Mouse (Mus musculus): ENCODE measurements at regions not wholly inside any gene's neighbourhood (a gene's known extent, or its start where the extent isn't known, plus 50 kb on each side); places are given as distances from the start of the nearest gene placed in this dataset.

- Histone ChIP-seq H3K4me1 (ENCODE audit: control insufficient read depth, insufficient read depth, low read length) (no peaks in the 10 kb centered on the region), H3K27me3 (ENCODE audit: control insufficient read depth, insufficient read depth, low read length, poor library complexity, severe bottlenecking) (no peaks in the 10 kb centered on the region; the same call in 1 of the 2 replicates), H3K4me3 (ENCODE audit: low read depth, low read length) (no peak overlapping the region), H3K9me3 (replicated peaks; ENCODE audit: control insufficient read depth, insufficient read depth, low read length, poor library complexity, severe bottlenecking) (peaks cover 5% of the 10 kb centered on the region; the same call in 1 of the 2 replicates), H3K27ac (ENCODE audit: insufficient read depth, low read length) (no peak overlapping the region), H3K9ac (ENCODE audit: low read depth, poor library complexity, severe bottlenecking) (no peak overlapping the region), H3K36me3 (ENCODE audit: control insufficient read depth, insufficient read depth, low read length, poor library complexity, severe bottlenecking) (no peaks in the 10 kb centered on the region)
- TF ChIP-seq EP300 (IDR thresholded peaks at IDR 0.05; ENCODE audit: insufficient read depth, low read depth, low read length) (no peak), POLR2A (IDR thresholded peaks at IDR 0.05; ENCODE audit: insufficient read depth, low read length) (no peak), CTCF (IDR thresholded peaks at IDR 0.05; ENCODE audit: low read depth, low read length) (no peak)
These were observed 103.7 kb upstream of the Onecut1 start for GRCm38 (mm10) chr9:74758025-74758424.

- Histone ChIP-seq H3K36me3 (ENCODE audit: control insufficient read depth, insufficient read depth, low read length, poor library complexity, severe bottlenecking) (no peaks in the 10 kb centered on the region), H3K27me3 (ENCODE audit: control insufficient read depth, insufficient read depth, low read length, poor library complexity, severe bottlenecking) (no peaks in the 10 kb centered on the region; the same call in 1 of the 2 replicates), H3K4me1 (ENCODE audit: control insufficient read depth, insufficient read depth, low read length) (no peaks in the 10 kb centered on the region), H3K27ac (ENCODE audit: insufficient read depth, low read length) (no peak overlapping the region), H3K9me3 (replicated peaks; ENCODE audit: control insufficient read depth, insufficient read depth, low read length, poor library complexity, severe bottlenecking) (peaks cover 5% of the 10 kb centered on the region; the same call in 1 of the 2 replicates), H3K9ac (ENCODE audit: low read depth, poor library complexity, severe bottlenecking) (no peak overlapping the region), H3K4me3 (ENCODE audit: low read depth, low read length) (no peak overlapping the region)
- TF ChIP-seq EP300 (IDR thresholded peaks at IDR 0.05; ENCODE audit: insufficient read depth, low read depth, low read length) = no peak
- no peak for TF ChIP-seq CTCF (IDR thresholded peaks at IDR 0.05; ENCODE audit: low read depth, low read length)
These were observed 102.8 kb upstream of the Onecut1 start for GRCm38 (mm10) chr9:74758876-74759275.

DNA sequence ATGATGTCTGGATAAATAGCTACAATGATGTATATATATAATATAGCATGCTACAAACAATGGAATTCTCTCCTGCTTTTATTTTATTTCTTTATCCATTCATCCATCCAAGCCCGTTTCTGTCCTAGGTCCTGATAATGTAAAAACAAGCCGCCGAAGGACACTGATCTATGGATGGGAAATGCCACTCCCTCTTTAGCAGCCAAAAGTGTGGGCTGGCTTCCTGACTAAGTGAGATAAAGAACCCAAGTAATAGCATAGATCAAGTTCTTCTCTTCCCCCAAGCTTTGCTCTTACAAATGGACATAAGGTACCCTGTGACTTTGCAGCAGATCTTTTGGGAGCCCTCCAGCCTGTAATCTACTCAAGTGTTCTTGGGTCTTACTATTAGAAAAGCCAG, 81.3 kb upstream of the Onecut1 start:
- H3K4me3 ChIP-seq (ENCODE audit: low read depth, low read length) = no peak overlapping the region
- no peaks in the 10 kb centered on the region; the same call in 1 of the 2 replicates for H3K36me3 ChIP-seq (ENCODE audit: control insufficient read depth, insufficient read depth, low read length, poor library complexity, severe bottlenecking)
- H3K27ac ChIP-seq (ENCODE audit: insufficient read depth, low read length) = no peak overlapping the region
- no peaks in the 10 kb centered on the region for H3K9me3 ChIP-seq (replicated peaks; ENCODE audit: control insufficient read depth, insufficient read depth, low read length, poor library complexity, severe bottlenecking)
- no peaks in the 10 kb centered on the region for H3K4me1 ChIP-seq (ENCODE audit: control insufficient read depth, insufficient read depth, low read length)
- TF ChIP-seq CTCF (IDR thresholded peaks at IDR 0.05; ENCODE audit: low read depth, low read length) (no peak), EP300 (IDR thresholded peaks at IDR 0.05; ENCODE audit: insufficient read depth, low read depth, low read length) (no peak), POLR2A (IDR thresholded peaks at IDR 0.05; ENCODE audit: insufficient read depth, low read length) (no peak)
- H3K27me3 ChIP-seq (ENCODE audit: control insufficient read depth, insufficient read depth, low read length, poor library complexity, severe bottlenecking) = no peaks in the 10 kb centered on the region
- H3K9ac ChIP-seq (ENCODE audit: low read depth, poor library complexity, severe bottlenecking) = no peak overlapping the region

GRCm38 (mm10) chr9:74793394-74793793, 68.3 kb upstream of the Onecut1 start:
- Histone ChIP-seq H3K9ac (ENCODE audit: low read depth, poor library complexity, severe bottlenecking) (no peak overlapping the region), H3K4me3 (ENCODE audit: low read depth, low read length) (no peak overlapping the region), H3K4me1 (ENCODE audit: control insufficient read depth, insufficient read depth, low read length) (no peaks in the 10 kb centered on the region), H3K27ac (ENCODE audit: insufficient read depth, low read length) (no peak overlapping the region), H3K27me3 (ENCODE audit: control insufficient read depth, insufficient read depth, low read length, poor library complexity, severe bottlenecking) (no peaks in the 10 kb centered on the region; the same call in 1 of the 2 replicates), H3K36me3 (ENCODE audit: control insufficient read depth, insufficient read depth, low read length, poor library complexity, severe bottlenecking) (no peaks in the 10 kb centered on the region), H3K9me3 (replicated peaks; ENCODE audit: control insufficient read depth, insufficient read depth, low read length, poor library complexity, severe bottlenecking) (no peaks in the 10 kb centered on the region)
- TF ChIP-seq CTCF (IDR thresholded peaks at IDR 0.05; ENCODE audit: low read depth, low read length) (no peak), POLR2A (IDR thresholded peaks at IDR 0.05; ENCODE audit: insufficient read depth, low read length) (no peak), EP300 (IDR thresholded peaks at IDR 0.05; ENCODE audit: insufficient read depth, low read depth, low read length) (no peak)

GRCm38 (mm10) chr9:74795994-74796393, 65.7 kb upstream of the Onecut1 start:
- TF ChIP-seq POLR2A (IDR thresholded peaks at IDR 0.05; ENCODE audit: insufficient read depth, low read length) = no peak
- no peaks in the 10 kb centered on the region for H3K9me3 ChIP-seq (replicated peaks; ENCODE audit: control insufficient read depth, insufficient read depth, low read length, poor library complexity, severe bottlenecking)
- H3K36me3 ChIP-seq (ENCODE audit: control insufficient read depth, insufficient read depth, low read length, poor library complexity, severe bottlenecking) = no peaks in the 10 kb centered on the region
- no peak overlapping the region for H3K4me3 ChIP-seq (ENCODE audit: low read depth, low read length)
- no peak overlapping the region for H3K27ac ChIP-seq (ENCODE audit: insufficient read depth, low read length)
- no peaks in the 10 kb centered on the region for H3K4me1 ChIP-seq (ENCODE audit: control insufficient read depth, insufficient read depth, low read length)
- no peak overlapping the region for H3K9ac ChIP-seq (ENCODE audit: low read depth, poor library complexity, severe bottlenecking)
- H3K27me3 ChIP-seq (ENCODE audit: control insufficient read depth, insufficient read depth, low read length, poor library complexity, severe bottlenecking) = no peaks in the 10 kb centered on the region; the same call in 1 of the 2 replicates

DNA sequence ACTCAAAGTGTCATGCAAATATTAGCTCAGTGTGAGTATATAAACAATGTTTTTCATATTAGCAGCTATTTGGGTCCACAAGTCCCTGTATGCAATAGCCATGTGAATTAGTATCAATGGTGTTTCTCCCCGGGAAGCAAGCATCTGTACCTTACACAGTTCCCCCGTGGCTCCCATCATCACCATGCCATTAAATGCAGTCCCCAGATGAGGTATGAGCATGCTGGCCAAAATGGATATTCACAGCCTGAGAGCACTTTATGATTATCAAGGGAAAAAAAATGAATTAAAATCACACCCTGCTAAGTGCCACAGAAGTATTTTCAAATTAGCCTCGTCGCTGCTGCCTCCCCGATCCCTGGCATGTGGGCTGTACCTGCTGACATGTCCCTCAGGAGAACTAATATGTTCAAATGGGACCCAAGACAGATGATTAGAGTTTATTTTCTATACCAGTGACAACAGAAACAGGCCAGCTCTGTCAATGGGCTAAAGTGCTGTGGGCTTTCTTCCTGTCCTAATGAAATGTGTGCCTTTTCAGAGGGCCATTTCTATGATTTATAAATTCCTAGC, 64.4 kb upstream of the Onecut1 start:
- Histone ChIP-seq H3K27me3 (ENCODE audit: control insufficient read depth, insufficient read depth, low read length, poor library complexity, severe bottlenecking) (no peaks in the 10 kb centered on the region; the same call in 1 of the 2 replicates), H3K4me1 (ENCODE audit: control insufficient read depth, insufficient read depth, low read length) (no peaks in the 10 kb centered on the region), H3K36me3 (ENCODE audit: control insufficient read depth, insufficient read depth, low read length, poor library complexity, severe bottlenecking) (no peaks in the 10 kb centered on the region), H3K4me3 (ENCODE audit: low read depth, low read length) (no peak overlapping the region), H3K27ac (ENCODE audit: insufficient read depth, low read length) (no peak overlapping the region), H3K9ac (ENCODE audit: low read depth, poor library complexity, severe bottlenecking) (no peak overlapping the region), H3K9me3 (replicated peaks; ENCODE audit: control insufficient read depth, insufficient read depth, low read length, poor library complexity, severe bottlenecking) (no peaks in the 10 kb centered on the region)
- TF ChIP-seq EP300 (IDR thresholded peaks at IDR 0.05; ENCODE audit: insufficient read depth, low read depth, low read length) (no peak), CTCF (IDR thresholded peaks at IDR 0.05; ENCODE audit: low read depth, low read length) (no peak), POLR2A (IDR thresholded peaks at IDR 0.05; ENCODE audit: insufficient read depth, low read length) (no peak)

Measured in ES-Bruce4 (cell line).